Comparison of ENCODE assay signal across 30 mouse cellular contexts in genomic region chr6:9046815-9047214, GRCm38 (mm10).
DNase-seq lines count a peak whose midpoint lies in the region; ATAC-seq and TF ChIP-seq lines count a peak whose summit lies in the region.
"Had no signal": no experiment of that assay in that cellular context is flagged by ENCODE, and none has a peak within 500 bp of the region (broad histone marks: within the 10 kb centered on the region; RNA-seq: fewer than 3 reads in every experiment).

No protein-coding gene starts in this region.

- TF ChIP-seq CTCF in kidney, adult 2 months (conservative IDR thresholded peaks at IDR 0.05; ENCODE audit: insufficient read depth, insufficient read length, low read depth, low read length) = no peak

- H3K9me3 ChIP-seq in hindbrain, embryonic 16.5 days (ENCODE audit: control insufficient read depth, low read length) = no peaks in the 10 kb centered on the region
- no peaks in the 10 kb centered on the region for H3K9me3 ChIP-seq in hindbrain, embryonic 13.5 days
- H3K9me3 ChIP-seq in neural tube, embryonic 14.5 days (ENCODE audit: control insufficient read depth, low read length) = no peaks in the 10 kb centered on the region
- no peaks in the 10 kb centered on the region for H3K9me3 ChIP-seq in neural tube, embryonic 15.5 days (replicated peaks)
- H3K9me3 ChIP-seq: embryonic facial prominence, embryonic 15.5 days; forebrain, embryonic 12.5 days; heart, embryonic 10.5 days; heart, embryonic 15.5 days; hindbrain, embryonic 12.5 days; limb, embryonic 12.5 days; liver, embryonic 12.5 days; megakaryocyte, embryonic 14.5 days had no signal

- H3K36me3 ChIP-seq in hindbrain, embryonic 16.5 days (ENCODE audit: control insufficient read depth, insufficient read depth, low read length) = no peaks in the 10 kb centered on the region
- H3K36me3 ChIP-seq in hindbrain, embryonic 13.5 days = no peaks in the 10 kb centered on the region
- H3K36me3 ChIP-seq in neural tube, embryonic 14.5 days (ENCODE audit: control insufficient read depth, insufficient read depth, low read length) = no peaks in the 10 kb centered on the region
- H3K36me3 ChIP-seq in neural tube, embryonic 15.5 days = no peaks in the 10 kb centered on the region
- H3K36me3 ChIP-seq in kidney, adult 2 months (ENCODE audit: control insufficient read depth, insufficient read depth, low read length) = no peaks in the 10 kb centered on the region
- H3K36me3 ChIP-seq: embryonic facial prominence, embryonic 15.5 days; forebrain, embryonic 12.5 days; heart, embryonic 10.5 days; heart, embryonic 15.5 days; hindbrain, embryonic 12.5 days; limb, embryonic 12.5 days; liver, embryonic 12.5 days had no signal

- WGBS in hindbrain, embryonic 16.5 days = 34% methylated on average over 2 of the region's 2 CpGs
- WGBS in hindbrain, embryonic 13.5 days = 31% methylated on average over 2 of the region's 2 CpGs
- 27% methylated on average over 2 of the region's 2 CpGs for WGBS in neural tube, embryonic 14.5 days
- 40% methylated on average over 2 of the region's 2 CpGs for WGBS in neural tube, embryonic 15.5 days
- 28% methylated on average over 2 of the region's 2 CpGs for WGBS in kidney, adult 2 months

- TF ChIP-seq POLR2A in kidney, adult 2 months (IDR thresholded peaks at IDR 0.05; ENCODE audit: low read depth, low read length) = no peak

- peak; percentile 25; the same call in 1 of the 2 replicates for ATAC-seq in hindbrain, embryonic 16.5 days
- no peak for ATAC-seq in hindbrain, embryonic 13.5 days (ENCODE audit: low FRiP score)
- peak; percentile 15; the same call in 1 of the 2 replicates for ATAC-seq in neural tube, embryonic 14.5 days (ENCODE audit: low read depth)
- ATAC-seq in neural tube, embryonic 15.5 days (ENCODE audit: low FRiP score) = no peak
- ATAC-seq: forebrain, postnatal 0 days; inflammation-experienced regulatory T-cells, adult 6 months; liver, embryonic 12.5 days; liver, postnatal 0 days had no signal

- H3K27ac ChIP-seq in hindbrain, embryonic 16.5 days (ENCODE audit: low read depth, low read length) = no peak overlapping the region
- H3K27ac ChIP-seq in hindbrain, embryonic 13.5 days = no peak overlapping the region
- no peak overlapping the region for H3K27ac ChIP-seq in neural tube, embryonic 14.5 days (ENCODE audit: low read depth, low read length)
- H3K27ac ChIP-seq in neural tube, embryonic 15.5 days (replicated peaks) = no peak overlapping the region
- H3K27ac ChIP-seq in kidney, adult 2 months (ENCODE audit: insufficient read depth, low read depth, low read length) = no peak overlapping the region
- H3K27ac ChIP-seq: embryonic facial prominence, embryonic 15.5 days; forebrain, embryonic 12.5 days; heart, embryonic 10.5 days; heart, embryonic 15.5 days; hindbrain, embryonic 12.5 days; limb, embryonic 12.5 days; liver, embryonic 12.5 days had no signal

- no peak overlapping the region for H3K9ac ChIP-seq in hindbrain, embryonic 16.5 days (ENCODE audit: low read depth, low read length)
- H3K9ac ChIP-seq in hindbrain, embryonic 13.5 days = no peak overlapping the region
- no peak overlapping the region for H3K9ac ChIP-seq in neural tube, embryonic 14.5 days (replicated peaks; ENCODE audit: low read depth, low read length)
- no peak overlapping the region for H3K9ac ChIP-seq in neural tube, embryonic 15.5 days (replicated peaks)
- H3K9ac ChIP-seq: embryonic facial prominence, embryonic 15.5 days; forebrain, embryonic 12.5 days; forebrain, postnatal 0 days; heart, embryonic 15.5 days; hindbrain, embryonic 12.5 days; limb, embryonic 12.5 days; liver, embryonic 12.5 days; liver, postnatal 0 days had no signal

- no peak overlapping the region for H3K4me3 ChIP-seq in hindbrain, embryonic 16.5 days (ENCODE audit: low read length)
- no peak overlapping the region for H3K4me3 ChIP-seq in hindbrain, embryonic 13.5 days
- no peak overlapping the region for H3K4me3 ChIP-seq in neural tube, embryonic 14.5 days (ENCODE audit: low read depth, low read length)
- no peak overlapping the region for H3K4me3 ChIP-seq in neural tube, embryonic 15.5 days (replicated peaks)
- no peak overlapping the region for H3K4me3 ChIP-seq in kidney, adult 2 months (ENCODE audit: insufficient read depth, low read depth, low read length)
- H3K4me3 ChIP-seq: embryonic facial prominence, embryonic 15.5 days; forebrain, embryonic 12.5 days; heart, embryonic 10.5 days; heart, embryonic 15.5 days; hindbrain, embryonic 12.5 days; limb, embryonic 12.5 days; liver, embryonic 12.5 days; megakaryocyte, embryonic 14.5 days had no signal

- H3K4me2 ChIP-seq in hindbrain, embryonic 16.5 days (ENCODE audit: low read length) = no peak overlapping the region
- no peak overlapping the region for H3K4me2 ChIP-seq in hindbrain, embryonic 13.5 days
- H3K4me2 ChIP-seq in neural tube, embryonic 14.5 days (ENCODE audit: low read depth, low read length) = no peak overlapping the region
- H3K4me2 ChIP-seq in neural tube, embryonic 15.5 days = no peak overlapping the region
- H3K4me2 ChIP-seq: embryonic facial prominence, embryonic 15.5 days; forebrain, embryonic 12.5 days; heart, embryonic 15.5 days; hindbrain, embryonic 12.5 days; limb, embryonic 12.5 days; liver, embryonic 12.5 days had no signal

- H3K4me1 ChIP-seq in hindbrain, embryonic 16.5 days (ENCODE audit: control insufficient read depth, insufficient read depth, low read depth, low read length) = no peaks in the 10 kb centered on the region
- H3K4me1 ChIP-seq in hindbrain, embryonic 13.5 days (replicated peaks) = peaks cover 3% of the 10 kb centered on the region; the same call in 1 of the 2 replicates
- H3K4me1 ChIP-seq in neural tube, embryonic 14.5 days (ENCODE audit: control insufficient read depth, insufficient read depth, low read length) = no peaks in the 10 kb centered on the region
- H3K4me1 ChIP-seq in neural tube, embryonic 15.5 days = peaks cover 16% of the 10 kb centered on the region; the same call in 1 of the 2 replicates
- H3K4me1 ChIP-seq in kidney, adult 2 months (ENCODE audit: control insufficient read depth, insufficient read depth, low read length) = no peaks in the 10 kb centered on the region
- H3K4me1 ChIP-seq: embryonic facial prominence, embryonic 15.5 days; forebrain, embryonic 12.5 days; heart, embryonic 10.5 days; heart, embryonic 15.5 days; hindbrain, embryonic 12.5 days; limb, embryonic 12.5 days; liver, embryonic 12.5 days; megakaryocyte, embryonic 14.5 days had no signal

- no peaks in the 10 kb centered on the region for H3K27me3 ChIP-seq in hindbrain, embryonic 16.5 days (replicated peaks; ENCODE audit: control insufficient read depth, insufficient read depth, low read length)
- no peaks in the 10 kb centered on the region for H3K27me3 ChIP-seq in hindbrain, embryonic 13.5 days
- H3K27me3 ChIP-seq in neural tube, embryonic 14.5 days (ENCODE audit: control insufficient read depth, insufficient read depth, low read length) = no peaks in the 10 kb centered on the region
- no peaks in the 10 kb centered on the region for H3K27me3 ChIP-seq in neural tube, embryonic 15.5 days (replicated peaks)
- no peaks in the 10 kb centered on the region for H3K27me3 ChIP-seq in kidney, adult 2 months (replicated peaks; ENCODE audit: control insufficient read depth, insufficient read depth, low read length)
- H3K27me3 ChIP-seq: embryonic facial prominence, embryonic 15.5 days; forebrain, embryonic 12.5 days; heart, embryonic 15.5 days; hindbrain, embryonic 12.5 days; liver, embryonic 12.5 days; megakaryocyte, embryonic 14.5 days had no signal

- peak; percentile 37 to 53 for DNase-seq in cerebellum, postnatal 25 days
- DNase-seq in liver = no peak
- DNase-seq in kidney, adult 2 months = no peak
- DNase-seq: adrenal gland, postnatal 25 days; B cell, adult 2 months; forebrain, postnatal 0 days; gastrocnemius, postnatal 14 days; heart, adult 11 months; kidney, adult 11 months; kidney, postnatal 14 days; layer of hippocampus, adult 9-11 months; liver, postnatal 0 days; lung, postnatal 4 days; midbrain, embryonic 14.5 days; right cerebral cortex, postnatal 25 days; spleen, adult 18-20 months; thymus, postnatal 14 days had no signal

Comparison
In these comparisons a context has a peak if more than half of its experiments do, and no peak if none do; other contexts are left out.
1. ATAC-seq: peak in hindbrain, embryonic 16.5 days (single experiment) and neural tube, embryonic 14.5 days (single experiment); none in hindbrain, embryonic 13.5 days (single experiment) and neural tube, embryonic 15.5 days (single experiment).
2. DNase-seq: peak in cerebellum, postnatal 25 days (2 of 2); none in liver (single experiment) and kidney, adult 2 months (single experiment).